Mouse (Mus musculus) kidney, adult 8-10 months (tissue): ENCODE measurements at regions not wholly inside any gene's neighbourhood (a gene's known extent, or its start where the extent isn't known, plus 50 kb on each side); places are given as distances from the start of the nearest gene placed in this dataset.

ENCODE experiments used
- DNase-seq, 2 experiments: peaks; one replicate each; pipeline ENCODE4 v3.0.0; 2022

DNA sequence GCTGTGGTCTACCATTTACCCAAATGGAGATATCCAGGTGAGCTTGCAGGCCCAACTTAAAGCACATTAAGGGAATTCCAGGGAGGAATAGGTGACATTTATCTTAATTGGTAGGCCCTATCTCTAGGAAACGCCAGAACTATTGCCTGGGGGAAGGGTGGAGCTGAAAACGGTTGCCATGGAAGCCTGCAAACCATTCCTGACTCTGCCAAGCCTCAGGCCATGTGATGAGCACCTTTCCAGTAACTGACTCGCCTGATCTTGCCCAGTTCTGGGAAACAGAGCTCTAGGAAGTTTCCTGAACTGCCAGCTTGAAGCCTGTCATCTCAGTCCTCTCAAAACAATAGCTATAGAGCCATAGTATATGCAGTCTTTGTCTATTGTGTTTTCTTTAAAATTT is 297.0 kb downstream of the Slitrk5 start:
- no peak for DNase-seq

DNA sequence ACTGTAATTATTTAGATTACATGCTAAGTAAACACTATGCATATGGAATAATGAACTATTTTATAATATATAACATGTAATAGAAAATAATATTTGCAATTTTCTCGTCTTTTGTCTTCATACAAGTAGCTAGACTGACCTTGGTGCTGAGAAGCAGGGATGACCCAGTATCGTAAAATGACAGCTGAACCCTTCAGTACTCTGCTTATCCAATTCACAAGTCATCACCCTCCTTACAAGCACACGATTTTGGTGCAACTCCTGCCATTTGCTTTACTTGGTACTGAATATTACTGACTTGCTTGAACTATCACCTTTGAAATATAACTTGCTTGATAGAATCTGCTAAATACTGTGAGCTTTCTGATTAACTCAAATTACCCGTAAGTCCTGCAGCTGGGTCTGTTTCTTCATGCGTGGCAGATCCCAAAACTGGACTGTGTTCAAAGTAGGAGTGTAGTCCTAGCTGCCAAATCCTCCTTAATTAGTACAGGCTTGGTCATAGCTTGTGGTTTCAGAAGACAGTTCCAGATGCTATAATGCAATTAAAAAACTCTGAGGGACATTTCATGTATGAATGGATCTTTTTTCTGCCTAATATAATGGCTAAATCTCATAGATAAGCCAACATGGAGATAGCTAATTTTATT is 321.0 kb downstream of the Slitrk5 start:
- peak in 1 of 2 experiments; percentile 17 for DNase-seq

DNA sequence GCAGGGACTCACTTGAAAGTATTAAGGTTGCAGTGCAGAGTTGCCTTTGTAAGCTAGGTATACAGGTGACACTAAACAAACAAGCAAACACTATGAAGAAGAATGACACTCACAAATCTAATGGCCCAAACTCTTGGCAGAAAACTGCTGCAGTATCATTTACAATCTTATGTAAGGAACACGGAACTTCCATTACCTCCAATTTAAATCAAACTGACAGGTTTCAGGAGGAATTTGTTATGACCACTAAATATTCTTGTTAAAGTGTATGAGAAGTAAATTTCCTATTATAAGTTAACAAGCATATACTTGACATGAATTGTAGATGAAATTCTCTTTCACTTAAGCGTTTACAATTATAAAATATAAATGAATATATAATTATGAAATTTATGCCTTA is 327.2 kb downstream of the Slitrk5 start:
- no peak for DNase-seq

DNA sequence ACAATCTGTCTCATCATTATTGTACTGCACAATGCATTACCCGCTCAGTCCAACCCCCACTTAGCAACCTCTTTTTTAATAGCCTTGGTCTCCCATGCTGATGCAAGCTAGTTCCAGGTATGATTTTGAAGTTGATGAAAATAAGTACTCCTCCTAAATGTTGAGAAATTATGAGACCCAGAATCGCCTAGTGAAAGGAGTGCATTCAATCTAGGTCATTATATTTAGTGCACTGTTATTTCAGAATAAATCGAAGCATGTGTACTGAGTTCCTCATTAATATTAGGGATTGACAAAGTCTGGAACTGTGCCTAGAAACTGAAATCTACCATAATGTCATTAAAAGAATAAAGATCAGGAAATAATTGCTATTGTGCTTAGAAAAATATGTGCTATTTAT is 328.0 kb downstream of the Slitrk5 start:
- no peak for DNase-seq

DNA sequence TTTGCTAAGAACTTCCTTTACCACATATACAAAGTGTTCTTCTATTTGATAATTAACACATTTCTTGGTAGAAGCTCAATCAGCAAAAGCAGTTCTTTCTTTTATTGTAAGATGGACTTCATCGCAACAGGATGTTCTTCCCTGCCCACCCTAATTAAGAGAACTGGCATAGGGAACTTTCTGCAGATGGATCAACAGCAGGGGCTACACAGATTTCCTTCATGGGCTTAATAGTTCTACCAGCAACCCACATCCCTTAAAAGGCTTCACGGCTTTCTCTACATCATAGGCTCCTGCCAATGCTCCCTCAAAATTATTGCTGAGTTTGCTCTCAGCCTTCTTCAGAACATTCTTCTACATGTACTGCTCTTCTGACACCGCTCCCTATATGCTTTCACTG is 333.8 kb downstream of the Slitrk5 start:
- no peak for DNase-seq

DNA sequence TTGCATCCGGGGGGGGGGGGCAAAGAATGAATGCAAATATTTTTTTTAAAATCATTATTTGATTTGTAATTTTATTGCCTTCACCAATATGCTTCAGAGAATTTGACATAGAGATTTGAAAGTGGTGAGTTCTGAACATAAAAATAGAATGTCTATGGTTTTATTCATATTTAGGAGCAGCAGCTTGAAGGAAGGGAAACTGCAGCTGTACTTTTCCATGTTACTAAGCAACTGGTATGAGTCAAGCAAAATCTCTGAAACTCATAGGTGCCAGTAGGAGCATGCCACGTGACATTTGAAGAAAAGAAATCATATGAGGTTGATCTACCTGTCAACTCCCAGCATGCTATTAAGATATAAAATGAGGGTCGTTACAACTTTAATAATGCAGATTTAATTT is 354.4 kb downstream of the Slitrk5 start:
- no peak for DNase-seq

DNA sequence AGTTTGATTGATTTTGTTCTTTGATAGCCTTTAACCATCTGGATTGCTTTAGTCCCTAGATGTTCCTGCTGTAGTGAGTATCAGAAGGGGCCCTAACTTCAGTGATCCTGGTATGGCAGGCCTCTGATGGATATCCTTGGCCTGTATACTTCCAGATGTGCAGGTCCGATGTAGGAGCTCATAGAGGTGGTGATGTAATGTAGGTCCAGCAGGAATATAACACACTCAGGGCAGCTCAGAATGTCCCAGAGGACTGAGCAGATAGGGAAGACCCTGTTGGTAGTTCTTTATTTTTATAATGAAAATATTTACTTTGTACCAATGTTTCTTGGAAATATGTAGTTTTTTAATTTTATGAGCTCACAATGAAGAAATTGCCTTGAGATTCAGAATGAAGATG is 400.2 kb downstream of the Slitrk5 start:
- no peak for DNase-seq
